Mouse (Mus musculus): ENCODE measurements at regions not wholly inside any gene's neighbourhood (a gene's known extent, or its start where the extent isn't known, plus 50 kb on each side); places are given as distances from the start of the nearest gene placed in this dataset.

DNA sequence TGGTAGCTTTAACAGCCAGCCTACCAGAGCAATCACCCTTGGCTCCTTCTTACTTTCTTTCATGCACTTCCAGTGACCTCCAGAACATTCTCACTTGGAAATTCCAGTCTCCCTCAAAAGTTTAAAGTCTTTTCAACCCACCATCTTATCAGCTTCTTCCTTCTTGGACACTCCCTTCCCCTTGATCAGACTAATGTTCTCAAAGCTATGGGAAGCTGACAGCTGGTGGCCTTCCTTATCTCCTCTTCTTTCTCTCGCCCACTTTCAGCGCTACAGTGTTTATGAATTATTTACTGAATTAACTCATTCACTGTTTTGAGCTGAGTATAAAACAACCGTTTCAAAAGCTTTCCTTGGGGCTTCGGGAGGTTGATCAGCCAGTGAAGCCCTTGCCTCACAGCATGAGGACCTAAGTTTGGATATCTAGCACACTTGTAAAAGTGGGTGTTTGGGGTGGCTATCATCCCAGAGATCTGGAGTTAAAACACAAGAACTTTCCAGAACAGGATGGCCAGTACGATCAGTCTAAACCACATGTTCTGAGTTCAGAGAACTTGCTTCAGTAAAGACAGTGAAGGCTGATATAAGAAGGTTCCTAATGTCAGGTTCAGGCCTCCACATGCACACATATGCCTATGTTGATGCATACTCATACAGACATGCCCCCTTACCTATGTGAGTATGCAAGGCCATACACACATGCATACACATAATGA lies 59.7 kb upstream of the Ikzf2 start:
- TF ChIP-seq CTCF (IDR thresholded peaks at IDR 0.05; ENCODE audit: low read depth): no peak
- no peak for TF ChIP-seq EP300 (optimal IDR thresholded peaks at IDR 0.05)

All from stomach, postnatal 0 days (tissue).